Mouse (Mus musculus): ENCODE measurements around the gene Ap3d1.

GRCm38 (mm10) chr10:80785963-80786362, 43.9 kb upstream of the Ap3d1 start:
- no peak for TF ChIP-seq CTCF (IDR thresholded peaks at IDR 0.05; ENCODE audit: insufficient read depth, low read length)
- no peak for TF ChIP-seq POLR2A (IDR thresholded peaks at IDR 0.05; ENCODE audit: borderline replicate concordance, extremely low read depth, low read depth, low read length)
